Mouse (Mus musculus): Measurements from ENCODE around the gene Exoc6. TPM values are rescaled to one million over a fixed set of nuclear protein-coding genes. Genes with fewer than 3 reads are reported as not detected.

Exoc6 gene
- total and polyA plus RNA-seq, 3 experiments, result 30.2 to 41.2 TPM; not detected in 1

DNA sequence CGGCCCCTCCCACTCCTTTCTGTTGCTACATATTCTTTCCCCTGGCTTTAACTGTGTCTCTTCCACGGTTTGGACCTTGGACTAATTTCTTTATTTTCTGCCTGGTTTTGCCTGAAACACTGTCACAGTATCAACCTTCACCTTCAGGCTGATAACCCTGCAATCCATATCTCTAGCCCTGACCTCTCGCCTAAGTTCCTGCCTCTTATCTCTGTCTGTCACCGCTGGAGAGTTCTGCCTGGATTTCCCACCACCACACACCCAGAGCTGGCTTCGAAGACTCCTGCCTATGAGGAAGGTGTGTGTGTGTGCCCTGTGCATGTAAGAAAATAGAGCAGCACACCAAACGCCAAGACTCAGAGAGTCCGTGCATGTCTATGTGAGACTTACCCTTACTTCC is 32.8 kb upstream of the Exoc6 start (continued):
- TF ChIP-seq GATA1 (IDR thresholded peaks at IDR 0.05; ENCODE audit: low read depth, low read length), result peak; percentile 85
- TF ChIP-seq CHD2 (IDR thresholded peaks at IDR 0.05; ENCODE audit: low read length), result no peak

DNA sequence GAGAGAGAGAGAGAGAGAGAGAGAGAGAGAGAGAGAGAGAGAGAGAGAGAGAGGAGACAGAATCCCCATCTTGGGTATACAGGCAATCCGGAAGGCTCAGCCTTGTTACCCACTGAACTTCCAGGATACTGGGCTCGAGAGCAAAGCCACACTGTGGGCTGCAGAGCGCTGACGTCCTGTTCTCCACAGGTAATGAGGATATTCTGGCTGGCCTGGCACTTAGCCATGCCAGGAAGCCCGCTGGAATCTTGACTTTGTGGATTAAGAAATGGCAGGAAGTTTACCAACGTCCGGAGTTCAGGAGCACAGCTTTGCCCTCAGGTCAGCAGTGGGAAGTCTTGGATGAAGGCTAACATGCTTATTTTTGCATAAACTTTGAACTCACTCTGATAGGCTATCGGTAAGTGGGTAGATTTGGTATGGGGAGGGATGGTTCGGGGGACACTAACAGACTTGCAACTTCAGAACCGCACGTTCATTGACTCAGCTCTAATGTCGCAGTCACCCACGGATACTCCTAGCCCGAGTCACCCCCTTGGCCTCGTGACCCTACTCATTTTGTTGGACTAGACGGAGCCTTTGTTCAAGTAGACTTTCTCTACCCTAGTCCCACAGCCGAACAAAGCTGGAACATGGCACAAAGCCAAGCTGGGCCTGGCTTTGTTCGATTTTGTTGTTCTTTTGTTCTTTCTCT is 29.3 kb upstream of the Exoc6 start:
- TF ChIP-seq TBP (IDR thresholded peaks at IDR 0.05; ENCODE audit: low read depth, low read length), result no peak
- DNase-seq (ENCODE audit: low read depth, low spot score), result peak; percentile 38
- Histone ChIP-seq H3K27me3 (ENCODE audit: control insufficient read depth in 1 of 2, insufficient read depth in 2 of 2, low read length in 2 of 2) (0 out of 4 replicates have a peak, but pooled peaks cover 0 to 1% of the 10 kb centered on the region in 2 experiments), H3K4me1 (ENCODE audit: control insufficient read depth in 1 of 2, insufficient read depth in 2 of 2, low read length in 2 of 2) (peaks cover 6 to 39% of the 10 kb centered on the region in 2 experiments; a peak in 3 of 4 replicates), H3K9ac (ENCODE audit: control insufficient read depth, low read depth, low read length, poor library complexity, severe bottlenecking) (no peak overlapping the region), H3K79me2 (ENCODE audit: control insufficient read depth, insufficient read depth, low read length, poor library complexity) (no peaks in the 10 kb centered on the region), H3K4me3 (ENCODE audit: control insufficient read depth in 1 of 2, insufficient read depth in 1 of 2, low read depth in 2 of 2, low read length in 2 of 2) (no peak overlapping the region), H3K27ac (ENCODE audit: control insufficient read depth, low read depth, low read length) (no peak overlapping the region), H3K9me3 (replicated peaks; ENCODE audit: insufficient read depth, low read length) (no peaks in the 10 kb centered on the region), H3K36me3 (ENCODE audit: control insufficient read depth in 1 of 2, insufficient read depth in 2 of 2, low read length in 2 of 2) (peaks cover 0 to 31% of the 10 kb centered on the region in 2 experiments; a peak in 2 of 4 replicates)

DNA sequence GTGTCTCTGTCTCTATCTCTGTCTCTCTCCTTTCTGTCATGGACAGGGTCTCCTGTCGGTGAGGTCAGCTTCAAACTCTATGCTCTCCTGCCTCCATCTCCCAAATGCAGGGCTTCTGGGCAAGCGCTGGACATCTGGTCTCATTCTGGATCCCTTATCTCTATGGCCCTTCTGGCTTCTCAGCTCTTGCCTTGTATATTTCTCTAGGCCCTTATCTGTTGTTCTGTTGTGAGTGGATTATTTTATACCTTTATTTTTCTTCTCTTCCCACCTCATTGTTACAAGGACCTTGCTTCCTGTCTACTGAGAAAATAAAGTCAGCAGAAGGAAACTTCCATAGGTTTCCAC is 28.8 kb upstream of the Exoc6 start:
- no peak for DNase-seq (ENCODE audit: low read depth, low spot score)
- Histone ChIP-seq H3K27me3 (ENCODE audit: control insufficient read depth in 1 of 2, insufficient read depth in 2 of 2, low read length in 2 of 2) (0 out of 4 replicates have a peak, but pooled peaks cover 0 to 1% of the 10 kb centered on the region in 2 experiments), H3K4me3 (ENCODE audit: control insufficient read depth in 1 of 2, insufficient read depth in 1 of 2, low read depth in 2 of 2, low read length in 2 of 2) (no peak overlapping the region), H3K79me2 (ENCODE audit: control insufficient read depth, insufficient read depth, low read length, poor library complexity) (no peaks in the 10 kb centered on the region), H3K4me1 (ENCODE audit: control insufficient read depth in 1 of 2, insufficient read depth in 2 of 2, low read length in 2 of 2) (peaks cover 6 to 39% of the 10 kb centered on the region in 2 experiments; a peak in 3 of 4 replicates), H3K9ac (ENCODE audit: control insufficient read depth, low read depth, low read length, poor library complexity, severe bottlenecking) (no peak overlapping the region), H3K9me3 (replicated peaks; ENCODE audit: insufficient read depth, low read length) (no peaks in the 10 kb centered on the region), H3K27ac (ENCODE audit: control insufficient read depth, low read depth, low read length) (no peak overlapping the region), H3K36me3 (ENCODE audit: control insufficient read depth in 1 of 2, insufficient read depth in 2 of 2, low read length in 2 of 2) (peaks cover 0 to 31% of the 10 kb centered on the region in 2 experiments; a peak in 2 of 4 replicates)
- peak; percentile 66 for TF ChIP-seq GATA1 (IDR thresholded peaks at IDR 0.05; ENCODE audit: low read depth, low read length)
- 0 out of 2 replicates have a peak, but pooled peaks have one; percentile 11 for TF ChIP-seq TCF12 (IDR thresholded peaks at IDR 0.05; ENCODE audit: low read depth, low read length)
- no peak for TF ChIP-seq ETS1 (IDR thresholded peaks at IDR 0.05; ENCODE audit: low read depth, low read length)
- TF ChIP-seq TAL1 (IDR thresholded peaks at IDR 0.05; ENCODE audit: low read length), result peak; percentile 67

DNA sequence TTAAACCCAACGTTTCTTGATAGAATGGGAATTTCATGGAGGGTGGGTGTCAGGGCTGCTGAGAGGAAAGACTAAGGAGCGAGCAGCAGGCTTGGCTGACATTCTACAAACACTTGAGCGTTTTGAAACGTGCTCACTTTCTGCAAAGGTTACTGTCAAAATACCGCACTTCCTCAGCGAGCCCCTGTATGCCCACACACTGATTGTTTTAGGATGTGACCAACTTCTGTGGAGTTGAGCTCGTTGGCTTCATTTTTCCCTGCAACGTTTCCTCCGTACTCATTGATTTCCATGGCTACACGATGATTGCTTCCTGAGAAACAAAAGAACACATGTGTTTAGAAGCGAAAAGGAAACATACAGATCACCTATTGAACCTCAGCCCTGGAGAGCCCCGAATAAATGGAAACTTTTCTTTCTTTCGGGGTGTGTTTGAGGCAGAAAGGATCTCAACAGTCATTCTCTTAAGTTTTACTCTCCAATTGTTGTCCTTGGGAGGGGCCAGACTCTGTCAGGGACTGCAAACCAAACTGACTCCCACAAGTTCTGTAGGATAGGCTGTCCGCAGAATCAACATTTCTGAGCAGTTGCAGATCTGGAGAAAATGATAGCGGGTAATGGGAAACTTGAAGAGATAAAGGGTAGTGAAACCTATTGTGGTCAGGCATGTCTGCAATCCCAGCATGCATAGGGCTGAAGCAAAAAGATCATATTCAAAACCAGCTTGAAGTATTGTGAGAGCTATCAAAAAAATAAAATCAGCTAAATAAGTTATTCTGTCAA is 26.7 kb upstream of the Exoc6 start:
- Histone ChIP-seq H3K79me2 (ENCODE audit: control insufficient read depth, insufficient read depth, low read length, poor library complexity) (no peaks in the 10 kb centered on the region), H3K9ac (ENCODE audit: control insufficient read depth, low read depth, low read length, poor library complexity, severe bottlenecking) (peak overlapping the region; percentile 51), H3K27me3 (ENCODE audit: control insufficient read depth in 1 of 2, insufficient read depth in 2 of 2, low read length in 2 of 2) (0 out of 4 replicates have a peak, but pooled peaks cover 0 to 1% of the 10 kb centered on the region in 2 experiments), H3K27ac (ENCODE audit: control insufficient read depth, low read depth, low read length) (peak overlapping the region; percentile 65), H3K36me3 (ENCODE audit: control insufficient read depth in 1 of 2, insufficient read depth in 2 of 2, low read length in 2 of 2) (peaks cover 0 to 31% of the 10 kb centered on the region in 2 experiments; a peak in 2 of 4 replicates), H3K4me1 (ENCODE audit: control insufficient read depth in 1 of 2, insufficient read depth in 2 of 2, low read length in 2 of 2) (peaks cover 10 to 38% of the 10 kb centered on the region in 2 experiments), H3K4me3 (ENCODE audit: control insufficient read depth in 1 of 2, insufficient read depth in 1 of 2, low read depth in 2 of 2, low read length in 2 of 2) (peak overlapping the region; percentile 35 to 43), H3K9me3 (replicated peaks; ENCODE audit: insufficient read depth, low read length) (no peaks in the 10 kb centered on the region)
- peak; percentile 80 for DNase-seq (ENCODE audit: low read depth, low spot score)
- TF ChIP-seq USF1 (IDR thresholded peaks at IDR 0.05; ENCODE audit: low read depth, low read length), result no peak
- TF ChIP-seq ZC3H11A (IDR thresholded peaks at IDR 0.05; ENCODE audit: low read depth, low read length), result no peak
- no peak; the same call in 1 of the 2 replicates for TF ChIP-seq TAL1 (IDR thresholded peaks at IDR 0.05; ENCODE audit: low read length)
- no peak for TF ChIP-seq MAX (IDR thresholded peaks at IDR 0.05; ENCODE audit: low read length)
- peak; percentile 64 for TF ChIP-seq ETS1 (IDR thresholded peaks at IDR 0.05; ENCODE audit: low read depth, low read length)
- TF ChIP-seq SIN3A (IDR thresholded peaks at IDR 0.05; ENCODE audit: low read length), result peak; percentile 46; the same call in 1 of the 2 replicates
- TF ChIP-seq NRF1 (IDR thresholded peaks at IDR 0.05; ENCODE audit: insufficient read depth, low read depth, low read length, poor library complexity, severe bottlenecking), result no peak
- no peak; the same call in 1 of the 2 replicates for TF ChIP-seq RCOR1 (IDR thresholded peaks at IDR 0.05; ENCODE audit: low read depth, low read length)
- no peak for TF ChIP-seq CHD1 (IDR thresholded peaks at IDR 0.05; ENCODE audit: low read depth, low read length)
- no peak for TF ChIP-seq BHLHE40 (IDR thresholded peaks at IDR 0.05; ENCODE audit: borderline replicate concordance, low read depth, low read length)
- TF ChIP-seq TCF12 (IDR thresholded peaks at IDR 0.05; ENCODE audit: low read depth, low read length), result peak; percentile 76
- 0 out of 2 replicates have a peak, but pooled peaks have one; percentile 48 for TF ChIP-seq MYB (IDR thresholded peaks at IDR 0.05; ENCODE audit: low read depth, low read length)
- peak; percentile 76 to 84 for TF ChIP-seq EP300 (IDR thresholded peaks at IDR 0.05; ENCODE audit: low read depth in 1 of 2, low read length in 2 of 2)
- TF ChIP-seq POLR2A (IDR thresholded peaks at IDR 0.05; ENCODE audit: control insufficient read depth in 1 of 2, insufficient read depth in 1 of 2, low read depth in 1 of 2, low read length in 2 of 2, poor library complexity in 1 of 2), result no peak
- TF ChIP-seq ELF1 (IDR thresholded peaks at IDR 0.05; ENCODE audit: low read depth, low read length), result no peak
- no peak for TF ChIP-seq RAD21 (IDR thresholded peaks at IDR 0.05; ENCODE audit: low read depth, low read length)
- no peak for TF ChIP-seq UBTF (IDR thresholded peaks at IDR 0.05; ENCODE audit: borderline replicate concordance, insufficient read depth, low read depth, low read length)
